Mouse (Mus musculus): Measurements from ENCODE around the gene Pi4k2a. TPM values are rescaled to one million over a fixed set of nuclear protein-coding genes. Genes with fewer than 3 reads are reported as not detected.

Pi4k2a gene
- polyA plus RNA-seq (2017; shearing (Covaris generic)) = 10 to 100 TPM in 1 of 2 experiments, 1 to 10 TPM in 1; 8.1 to 12.4 TPM

GRCm38 (mm10) chr19:42089748-42090595 lies at the start of gene Pi4k2a:
Pi4k2a (plus strand) TSS chr19:42090470.
- ATAC-seq = peak; percentile 91

DNA sequence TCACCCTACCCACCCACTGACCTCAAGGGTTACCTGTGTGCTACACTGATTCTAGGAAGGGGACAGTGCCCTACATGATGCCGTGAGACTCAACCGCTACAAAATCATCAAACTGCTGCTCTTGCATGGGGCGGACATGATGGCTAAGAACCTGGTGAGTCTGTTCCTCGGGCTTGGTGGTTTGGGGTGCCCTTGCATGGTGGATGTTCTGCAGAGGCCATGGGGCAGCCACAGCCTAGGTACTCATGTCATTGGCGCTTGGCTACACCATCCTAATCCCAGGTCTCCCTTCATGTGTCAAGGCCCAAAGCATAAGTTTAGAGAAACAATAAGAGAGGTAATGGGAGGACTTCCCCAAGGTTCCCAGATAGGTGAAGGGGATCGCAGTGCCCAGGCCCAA lies 46.3 kb upstream of the Pi4k2a start:
- ATAC-seq = no peak

DNA sequence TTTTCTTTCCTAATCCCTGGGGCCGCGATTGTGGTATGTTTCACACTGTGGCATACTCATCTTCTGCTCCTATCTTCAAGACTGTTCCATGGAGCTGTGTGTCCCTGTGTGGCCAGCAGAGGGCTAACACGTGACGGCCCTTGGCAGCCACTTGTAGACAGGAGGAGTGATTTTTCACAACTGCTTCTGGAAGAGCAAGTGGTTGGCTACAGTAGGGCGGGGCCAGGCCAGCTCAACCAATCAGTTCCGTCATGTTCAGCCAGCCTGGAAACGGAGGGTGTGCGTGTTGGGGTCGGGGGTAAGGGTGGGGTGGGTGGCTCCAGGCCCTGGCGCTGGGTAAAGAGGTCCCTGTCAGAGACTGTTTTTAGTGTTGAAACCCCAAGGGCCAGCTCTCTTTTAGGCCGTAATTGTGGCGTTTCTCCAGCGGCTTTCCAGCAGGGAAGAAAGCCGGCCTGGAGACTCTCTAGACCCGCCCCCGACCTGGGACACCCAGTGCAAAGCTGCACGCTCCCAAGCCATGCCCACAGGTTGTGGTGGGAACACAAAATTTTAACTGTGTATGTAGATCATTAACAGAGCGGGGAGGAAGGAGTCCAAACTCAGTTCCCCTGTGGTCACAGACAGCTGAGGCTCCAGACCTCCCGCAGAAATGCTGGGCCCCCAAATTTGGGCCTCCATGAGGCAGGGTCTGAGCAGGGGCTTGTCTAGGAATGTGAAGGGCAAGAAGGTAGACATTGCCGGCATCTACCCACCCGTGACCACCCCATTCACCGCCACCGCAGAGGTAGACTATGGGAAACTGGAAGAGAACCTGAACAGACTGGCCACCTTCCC lies 44.8 kb upstream of the Pi4k2a start, which contains the start of gene Hoga1:
Gene Hoga1, plus strand, starts transcription at position 342 of the 834 bp plus-strand sequence.
- ATAC-seq = peak; percentile 57

DNA sequence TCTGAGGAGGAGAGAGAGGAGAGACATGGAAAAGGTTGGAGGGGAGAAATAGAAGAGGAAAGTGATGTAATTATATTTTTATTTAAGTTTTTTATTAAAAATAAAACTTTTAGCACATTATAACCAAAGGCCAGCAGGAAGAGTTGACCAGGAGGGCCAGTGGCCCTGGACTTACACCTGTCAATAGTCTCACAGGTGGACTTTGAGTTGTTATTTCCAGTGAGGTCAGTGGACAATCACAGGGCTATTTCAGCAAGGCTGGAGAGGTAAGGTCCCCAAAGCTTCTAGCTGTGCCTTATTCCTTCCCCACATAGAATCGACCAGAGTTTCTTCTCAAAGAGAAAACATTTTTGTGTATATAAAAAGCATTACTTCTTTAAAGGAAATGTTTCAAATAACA lies 40.0 kb upstream of the Pi4k2a start:
- ATAC-seq = no peak

DNA sequence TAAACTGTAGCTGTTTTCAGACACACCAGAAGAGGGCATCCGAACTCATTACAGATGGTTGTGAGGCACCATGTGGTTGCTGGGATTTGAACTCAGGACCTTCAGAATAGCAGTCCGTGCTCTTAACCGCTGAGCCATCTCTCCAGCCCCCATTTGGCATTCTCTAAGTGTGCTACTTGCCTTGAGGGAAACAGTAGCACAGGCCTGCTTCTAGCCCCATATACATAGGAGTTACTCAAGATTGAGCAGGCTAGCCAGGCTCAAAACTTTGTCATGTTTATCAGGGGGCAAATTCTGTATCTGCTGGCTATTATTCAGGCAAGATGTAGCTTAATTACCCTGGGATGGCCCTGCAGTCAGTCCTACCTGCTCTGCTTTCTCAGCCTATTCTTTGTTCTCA lies 38.9 kb upstream of the Pi4k2a start:
- ATAC-seq = no peak

- ATAC-seq = no peak
These were observed 38.3 kb upstream of the Pi4k2a start, which contains the start of gene 4933411K16Rik for GRCm38 (mm10) chr19:42051948-42052347. 4933411K16Rik (plus strand) TSS chr19:42052248.

DNA sequence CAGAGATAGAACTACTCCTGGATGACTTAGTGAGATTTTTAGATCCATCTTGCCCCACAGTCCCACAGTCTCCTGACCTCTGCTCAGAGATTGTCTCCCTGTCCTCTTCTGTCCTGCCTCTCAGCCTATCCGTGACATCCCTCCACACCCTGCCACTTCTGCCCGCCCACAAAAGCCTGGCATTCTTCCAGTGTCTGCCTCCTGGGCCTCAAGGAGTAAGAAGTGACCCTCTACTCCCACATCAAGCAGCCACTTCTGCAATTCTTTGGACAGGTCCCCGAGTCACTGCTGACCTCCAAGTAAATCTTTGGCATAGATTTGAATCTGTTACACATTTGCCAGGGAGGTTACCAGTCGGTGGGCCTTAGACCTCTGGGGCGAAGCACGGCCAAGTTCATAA lies 36.0 kb upstream of the Pi4k2a start:
- ATAC-seq = no peak

- ATAC-seq = no peak
These were observed 34.4 kb upstream of the Pi4k2a start for GRCm38 (mm10) chr19:42055881-42056280.

GRCm38 (mm10) chr19:42056719-42057409 lies 33.4 kb upstream of the Pi4k2a start:
- ATAC-seq = no peak

DNA sequence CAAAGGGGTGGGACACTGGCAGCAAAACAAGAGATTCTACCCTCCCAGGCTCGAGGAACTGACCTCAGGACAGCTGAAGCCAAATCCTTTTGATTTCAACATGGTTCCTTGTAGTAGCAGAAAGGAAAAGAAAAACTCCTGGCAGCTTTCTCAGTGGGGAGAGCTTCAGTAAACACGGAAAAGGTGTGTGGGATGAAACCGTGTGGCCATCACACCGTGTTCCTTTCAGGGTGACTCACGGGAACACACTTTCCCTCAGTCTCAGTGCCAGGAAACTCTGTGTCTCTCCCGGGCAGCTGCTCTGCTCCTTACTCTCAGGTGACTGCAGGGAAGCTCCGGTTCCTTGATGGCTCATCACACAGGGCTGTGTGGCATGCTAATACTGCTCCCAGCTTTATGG lies 31.8 kb upstream of the Pi4k2a start:
- ATAC-seq = no peak

GRCm38 (mm10) chr19:42061443-42061842 lies 28.8 kb upstream of the Pi4k2a start:
- no peak for ATAC-seq

GRCm38 (mm10) chr19:42068441-42069240 lies 21.6 kb upstream of the Pi4k2a start:
- ATAC-seq = no peak

DNA sequence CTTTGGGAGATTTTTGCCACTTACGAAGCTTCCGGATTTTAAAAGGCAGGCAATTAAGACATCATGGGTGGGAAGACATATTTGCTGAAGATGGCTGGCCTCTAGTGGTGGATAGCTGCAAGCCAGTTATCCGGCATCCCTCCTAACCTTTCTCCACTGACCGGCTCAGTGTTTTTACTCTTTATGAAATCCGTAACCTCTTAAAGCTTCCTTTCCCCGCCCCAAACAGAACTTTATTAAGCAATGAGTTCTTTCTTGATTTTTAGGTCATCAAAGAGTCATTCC lies 21.1 kb upstream of the Pi4k2a start:
- ATAC-seq = no peak

DNA sequence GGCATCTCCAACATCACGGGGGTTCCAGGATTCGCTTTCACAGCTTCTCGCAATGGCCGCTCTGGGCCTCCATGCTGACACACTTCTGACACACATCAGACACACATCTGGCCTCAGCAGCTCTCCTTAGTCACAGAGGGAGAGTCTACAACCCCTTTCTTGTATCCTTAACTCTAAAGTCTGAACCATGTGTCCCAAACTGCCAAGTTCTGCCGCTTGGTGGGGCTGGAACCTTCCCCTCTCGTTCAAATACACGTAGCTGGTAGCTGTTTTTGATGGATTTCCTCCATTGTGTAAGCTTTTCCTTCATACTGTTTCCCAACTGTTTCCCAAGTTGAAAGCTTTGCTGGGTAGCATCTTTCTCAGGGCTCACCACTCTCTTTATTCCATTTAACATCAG lies 19.0 kb upstream of the Pi4k2a start:
- ATAC-seq = no peak

DNA sequence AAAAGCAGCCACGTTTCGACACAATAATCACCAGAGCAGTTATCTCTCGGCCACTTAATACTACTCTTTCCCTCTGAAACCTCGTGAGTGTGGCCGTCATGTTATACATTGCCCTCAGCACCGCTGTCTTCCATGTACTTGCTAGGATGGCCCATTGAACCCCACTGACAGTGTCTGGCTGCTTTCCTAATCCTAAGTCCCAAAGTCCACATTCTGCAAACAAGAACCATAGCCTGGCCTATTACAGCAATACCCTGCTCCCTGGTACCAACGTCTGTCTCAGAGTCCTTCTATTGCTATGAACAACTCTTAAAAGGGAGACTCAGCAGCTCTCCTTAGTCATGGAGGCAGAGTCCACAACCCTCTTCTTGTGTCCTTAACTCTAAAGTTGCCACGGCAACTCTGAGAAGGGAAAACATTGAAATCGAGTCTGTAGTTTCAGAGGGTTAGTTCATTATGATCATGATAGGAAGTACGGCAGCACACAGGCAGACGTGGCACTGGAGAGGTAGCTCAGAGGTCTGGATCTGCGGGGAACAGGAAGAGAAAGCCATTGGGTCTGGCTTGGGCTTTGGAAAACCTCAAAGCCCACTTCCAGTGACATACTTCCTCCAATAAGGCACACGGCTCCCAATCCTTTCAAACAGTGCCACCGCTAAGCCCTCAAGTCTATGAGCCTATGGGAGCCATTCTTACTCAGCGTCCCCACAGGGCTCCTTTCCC lies 18.2 kb upstream of the Pi4k2a start:
- ATAC-seq = no peak

DNA sequence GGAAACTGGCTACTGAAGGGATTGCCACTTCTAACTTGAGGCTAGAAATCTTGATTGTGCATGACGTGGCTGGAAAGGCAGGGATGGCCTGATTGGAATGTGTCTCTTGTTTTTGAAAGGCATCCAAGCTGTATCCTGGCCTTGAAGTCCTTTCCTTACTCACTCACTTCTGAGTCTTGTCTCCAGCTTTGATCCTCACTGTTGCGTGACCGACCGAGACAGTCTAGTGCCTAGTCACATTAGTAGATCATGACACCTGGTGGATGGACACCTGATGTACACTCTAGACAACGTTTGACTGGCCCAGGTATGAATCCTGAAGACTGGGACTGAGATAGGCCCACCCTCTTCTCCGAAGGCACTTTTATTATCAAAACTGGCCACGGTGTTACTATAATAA lies 17.5 kb upstream of the Pi4k2a start:
- ATAC-seq = no peak

DNA sequence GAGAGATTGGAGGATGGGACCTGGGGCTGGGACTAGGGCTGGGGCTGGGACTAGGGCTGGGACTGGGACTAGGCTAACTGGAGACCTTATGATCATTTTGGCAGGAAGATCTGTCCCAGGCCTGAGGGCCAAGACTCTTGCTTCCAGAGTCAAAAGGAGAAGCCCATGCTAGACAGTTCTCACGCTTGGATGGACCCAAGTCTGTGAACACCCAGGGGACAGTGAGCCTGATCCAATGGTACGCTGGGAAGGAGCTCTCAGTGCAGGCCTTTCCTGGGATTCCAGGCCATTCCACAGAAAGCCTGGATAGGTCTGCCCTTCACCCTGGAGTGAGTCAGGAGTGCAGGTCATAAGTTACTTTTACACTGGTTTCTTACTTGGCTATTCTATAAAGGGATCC lies 15.2 kb upstream of the Pi4k2a start:
- ATAC-seq = no peak

DNA sequence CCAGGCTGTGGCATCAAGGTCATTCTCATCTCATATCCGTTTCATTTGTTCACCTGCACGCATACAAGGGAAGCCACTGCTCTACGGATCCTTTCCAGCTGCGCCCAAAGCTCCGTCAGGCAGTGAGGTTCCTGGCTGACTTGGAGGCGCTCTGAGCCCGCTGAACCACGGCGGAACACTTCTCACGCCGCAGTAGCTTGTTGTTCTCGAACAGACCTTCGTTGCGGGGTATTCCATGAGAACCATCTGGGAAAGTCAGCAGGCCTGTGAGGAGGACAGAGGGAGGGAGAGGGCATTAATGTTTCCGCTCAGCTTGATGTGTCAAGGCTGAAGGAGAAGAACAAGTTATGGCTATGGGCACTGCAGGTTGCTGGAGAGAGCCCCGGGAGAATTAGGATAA lies 14.3 kb upstream of the Pi4k2a start:
- ATAC-seq = no peak

- ATAC-seq = no peak
These were observed 11.7 kb upstream of the Pi4k2a start for GRCm38 (mm10) chr19:42078566-42078965.

- no peak for ATAC-seq
These were observed 11.3 kb upstream of the Pi4k2a start for GRCm38 (mm10) chr19:42079006-42079405.

- no peak for ATAC-seq
These were observed 10.3 kb upstream of the Pi4k2a start for GRCm38 (mm10) chr19:42079950-42080349.

- ATAC-seq = no peak
These were observed 9.8 kb upstream of the Pi4k2a start for GRCm38 (mm10) chr19:42080469-42080868.
